Mouse (Mus musculus) liver, embryonic 12.5 days (tissue): ENCODE results near the gene Duoxa2. TPM values are rescaled to one million over a fixed set of nuclear protein-coding genes. Genes with fewer than 3 reads are reported as not detected.
"Not testable (repeated sequence)": the region's sequence is repeated elsewhere in the genome, so short reads cannot be mapped to it uniquely, and the experiment has no call there.

Experiments
- ATAC-seq: fragments of 200-750 bp; cut with Nextera tagmentation; 2 replicates; pipeline ENCODE4 v1.8.0; 2017; ENCODE audit warnings: moderate number of reproducible peaks, mild to moderate bottlenecking, moderate library complexity
- H3K27ac ChIP-seq: fragments of 300-500 bp; sonication (generic); 2 replicates; pipeline ENCODE4 v1.5.1; 2016; ENCODE audit warnings: mild to moderate bottlenecking
- H3K27me3 ChIP-seq: fragments of 300-500 bp; sonication (generic); replicated peaks from 2 replicates; pipeline ENCODE4 v1.6.1; 2016; ENCODE audit warnings: mild to moderate bottlenecking, moderate library complexity
- H3K36me3 ChIP-seq: fragments of 300-500 bp; sonication (generic); 2 replicates; pipeline ENCODE4 v1.6.1; 2016; ENCODE audit warnings: mild to moderate bottlenecking, moderate library complexity
- H3K4me1 ChIP-seq: fragments of 300-500 bp; sonication (generic); 2 replicates; pipeline ENCODE4 v1.6.1; 2016
- H3K4me2 ChIP-seq: fragments of 300-500 bp; sonication (generic); 2 replicates; pipeline ENCODE4 v1.6.1; 2016; ENCODE audit warnings: mild to moderate bottlenecking, moderate library complexity
- H3K4me3 ChIP-seq: fragments of 300-500 bp; sonication (generic); 2 replicates; pipeline ENCODE4 v1.5.1; 2016; ENCODE audit warnings: mild to moderate bottlenecking, moderate library complexity
- H3K9ac ChIP-seq: fragments of 300-500 bp; sonication (generic); 2 replicates; pipeline ENCODE4 v1.6.1; 2016; ENCODE audit warnings: mild to moderate bottlenecking, moderate library complexity
- H3K9me3 ChIP-seq: fragments of 300-500 bp; sonication (generic); replicated peaks from 2 replicates; pipeline ENCODE4 v1.6.1; 2016; ENCODE audit warnings: mild to moderate bottlenecking, moderate library complexity
- WGBS: fragments of 180-500 bp; shearing (Covaris S2); methylation state at CpG from one replicate; pipeline ENCODE4 v1.1.7; 2016; ENCODE audit not compliant: insufficient replicate concordance; 5-methylcytosine and 5-hydroxymethylcytosine counted together
- polyA plus RNA-seq: library from polyadenylated mRNA; unstranded; fragments of >200 nt; fragmentation: Nextera tagmentation; extraction: Ambion mirVana; gene quantifications from 2 replicates; pipeline ENCODE4 v1.2.1, GENCODE M21; 2016

Duoxa2 gene
- polyA plus RNA-seq, 1 experiment from 2014 or later, result not detected

DNA sequence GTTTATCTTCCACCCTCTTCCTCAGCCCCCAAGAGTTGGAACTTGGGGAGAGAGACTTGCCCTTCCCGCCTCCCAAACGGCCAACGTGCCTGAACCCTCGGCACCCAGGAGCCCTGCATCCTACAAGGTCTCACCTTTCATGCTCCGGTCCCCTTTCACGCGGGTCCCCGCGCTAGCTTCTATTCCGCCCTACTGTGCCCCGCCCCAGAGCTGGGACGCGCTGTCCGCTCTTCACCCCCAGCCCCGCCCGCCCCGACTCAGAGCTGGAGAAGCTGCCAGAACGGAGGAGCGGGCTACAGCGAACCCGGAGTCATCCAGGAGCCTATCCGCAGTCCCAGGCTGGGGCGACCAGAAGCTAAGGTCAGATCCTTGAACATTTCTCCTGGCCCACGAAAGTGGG is 14.8 kb downstream of the Duoxa2 start, which contains the start of gene Duoxa1:
Duoxa1 (minus strand) TSS at position 195 of the 400 bp plus-strand sequence.
- Histone ChIP-seq H3K4me2 (peak within 1 kb of the TSS; percentile 45), H3K9me3 (no peaks in the 10 kb centered on the region), H3K27ac (no peak within 1 kb of the TSS), H3K36me3 (no peaks in the 10 kb centered on the region), H3K27me3 (peaks cover 95% of the 10 kb centered on the region), H3K4me1 (no peaks in the 10 kb centered on the region; the same call in 1 of the 2 replicates), H3K4me3 (0 out of 2 replicates have a peak within 1 kb of the TSS, but pooled peaks have one; percentile 8), H3K9ac (no peak within 1 kb of the TSS)
- ATAC-seq, result no peak
- 5% methylated on average over 24 of the region's 24 CpGs for WGBS

DNA sequence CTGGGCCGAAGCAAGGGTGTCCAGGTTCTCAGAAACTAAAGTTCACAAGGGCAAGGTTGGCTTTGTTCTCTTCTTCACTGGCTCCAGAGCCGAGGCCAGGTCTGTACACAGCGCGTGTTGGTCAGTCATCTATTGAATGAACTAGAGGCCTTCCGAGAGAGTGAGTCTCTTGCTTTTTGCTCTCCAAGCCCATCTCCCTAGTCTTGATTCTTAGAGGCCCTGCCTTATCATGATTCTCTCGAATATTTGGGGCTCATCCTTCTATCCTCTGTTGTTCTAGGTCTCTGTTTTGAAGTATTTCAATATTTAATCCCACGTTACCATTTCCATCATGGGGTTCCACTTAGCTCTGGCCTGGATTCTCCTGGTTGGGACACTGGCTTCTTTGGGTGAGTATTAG is 16.7 kb downstream of the Duoxa2 start, which contains the start of gene Duox1:
Duox1 (plus strand) TSS at position 301 of the 400 bp plus-strand sequence.
- Histone ChIP-seq H3K4me3 (no peak within 1 kb of the TSS), H3K4me1 (no peaks in the 10 kb centered on the region; the same call in 1 of the 2 replicates), H3K36me3 (no peaks in the 10 kb centered on the region), H3K4me2 (no peak within 1 kb of the TSS), H3K9ac (no peak within 1 kb of the TSS), H3K27me3 (peaks cover 87% of the 10 kb centered on the region), H3K9me3 (no peaks in the 10 kb centered on the region), H3K27ac (no peak within 1 kb of the TSS)
- WGBS, result 69% methylated on average over 7 of the region's 7 CpGs
- no peak for ATAC-seq

DNA sequence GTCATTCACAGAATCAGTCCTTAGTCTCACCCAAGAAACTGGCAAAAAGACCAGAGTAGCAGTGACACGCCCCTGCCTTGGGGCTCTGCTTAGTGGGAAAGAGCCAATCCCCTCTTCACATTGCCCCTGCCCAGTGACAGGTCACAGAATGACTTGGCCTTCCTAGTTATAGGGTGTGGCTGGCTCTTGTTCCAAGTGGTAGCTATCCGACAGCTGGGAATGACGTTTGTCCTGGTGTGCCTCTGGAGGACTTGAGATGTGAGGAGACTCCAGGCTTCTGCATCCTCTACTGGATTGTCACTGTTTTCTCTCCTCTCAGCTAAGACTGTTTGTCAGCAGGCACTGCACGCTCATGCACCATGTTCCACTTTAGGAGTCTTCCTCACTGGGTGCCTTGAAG is 18.7 kb downstream of the Duoxa2 start:
- H3K27ac ChIP-seq, result no peak overlapping the region
- 64% methylated on average over 4 of the region's 4 CpGs for WGBS
- no peaks in the 10 kb centered on the region for H3K36me3 ChIP-seq
- peaks cover 68% of the 10 kb centered on the region for H3K27me3 ChIP-seq
- H3K4me1 ChIP-seq, result no peaks in the 10 kb centered on the region; the same call in 1 of the 2 replicates
- H3K9me3 ChIP-seq, result no peaks in the 10 kb centered on the region
- no peak overlapping the region for H3K9ac ChIP-seq
- no peak overlapping the region for H3K4me2 ChIP-seq
- ATAC-seq, result no peak
- H3K4me3 ChIP-seq, result no peak overlapping the region

DNA sequence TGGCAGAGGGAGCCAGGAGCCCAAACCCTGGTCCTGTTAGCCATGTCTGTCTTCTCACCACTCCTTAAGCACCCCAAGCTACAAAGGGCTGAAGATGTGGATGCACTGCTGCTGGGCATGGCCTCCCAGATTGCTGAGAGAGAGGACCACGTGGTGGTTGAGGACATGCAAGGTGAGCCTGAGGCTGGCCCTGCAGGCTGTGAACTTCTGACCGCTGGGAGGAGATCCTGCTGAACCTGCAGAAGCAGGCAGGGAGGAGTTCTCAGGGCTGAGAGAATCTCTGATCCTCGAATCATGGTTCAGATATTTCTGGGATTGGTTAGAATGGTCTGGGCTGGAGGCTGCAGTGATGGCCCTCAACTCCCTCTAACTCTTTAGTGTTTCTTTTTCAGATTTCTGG is 25.3 kb downstream of the Duoxa2 start:
- WGBS, result 32% methylated on average over 3 of the region's 3 CpGs

DNA sequence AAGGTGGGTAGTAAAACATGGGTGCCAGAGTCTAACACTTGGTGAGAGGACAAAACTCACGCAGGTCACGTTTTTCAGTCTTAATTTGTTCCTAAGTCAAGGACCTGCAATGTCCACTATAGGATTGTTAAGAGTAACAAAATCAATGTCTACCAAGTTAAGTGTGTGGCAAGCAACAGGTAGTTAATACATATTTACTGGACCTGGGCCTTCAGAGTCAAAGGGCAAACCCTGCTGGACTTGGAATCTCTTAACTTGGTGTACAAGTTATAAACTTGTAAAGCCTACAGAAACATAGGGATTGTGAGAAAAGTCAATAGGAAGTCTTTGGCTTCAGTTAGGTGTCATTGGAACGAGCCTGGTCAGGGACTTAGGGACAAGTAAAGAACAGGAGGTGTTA is 25.9 kb downstream of the Duoxa2 start:
- Histone ChIP-seq H3K4me2 (no peak overlapping the region), H3K36me3 (no peaks in the 10 kb centered on the region), H3K27ac (no peak overlapping the region), H3K9ac (no peak overlapping the region), H3K27me3 (peaks cover 7% of the 10 kb centered on the region; the same call in 1 of the 2 replicates), H3K4me1 (no peaks in the 10 kb centered on the region), H3K9me3 (no peaks in the 10 kb centered on the region), H3K4me3 (no peak overlapping the region)
- ATAC-seq, result no peak
- 48% methylated on average over 3 of the region's 3 CpGs for WGBS

More for the DNA sequence above, 25.3 kb downstream of the Duoxa2 start:
- no peak overlapping the region for H3K4me2 ChIP-seq
- H3K4me3 ChIP-seq, result no peak overlapping the region
- no peaks in the 10 kb centered on the region for H3K4me1 ChIP-seq
- no peaks in the 10 kb centered on the region for H3K9me3 ChIP-seq
- H3K9ac ChIP-seq, result no peak overlapping the region
- H3K36me3 ChIP-seq, result no peaks in the 10 kb centered on the region
- no peak for ATAC-seq
- H3K27ac ChIP-seq, result no peak overlapping the region
- H3K27me3 ChIP-seq, result peaks cover 12% of the 10 kb centered on the region; the same call in 1 of the 2 replicates

DNA sequence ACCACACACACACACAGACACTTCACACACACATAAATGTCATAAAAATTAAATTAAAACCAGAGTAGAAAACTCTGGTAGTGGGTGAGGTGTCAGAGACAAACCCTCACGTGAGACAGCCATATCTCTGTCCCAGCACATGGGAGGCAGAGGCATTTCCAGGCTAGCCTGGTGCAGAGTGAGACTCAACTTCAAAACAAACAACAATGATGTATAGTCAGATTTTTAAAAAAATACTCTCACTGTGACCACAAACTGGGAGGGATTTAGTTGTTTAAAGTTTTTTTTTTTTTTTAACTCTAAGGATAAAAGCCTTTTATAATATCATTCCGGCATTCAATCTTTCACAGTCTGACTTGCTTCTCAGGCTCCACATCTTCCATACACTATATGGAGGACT is 26.7 kb downstream of the Duoxa2 start:
- 64% methylated on average over 2 of the region's 2 CpGs for WGBS
- Histone ChIP-seq H3K9me3 (no peaks in the 10 kb centered on the region), H3K27me3 (peaks cover 7% of the 10 kb centered on the region; the same call in 1 of the 2 replicates), H3K9ac (no peak overlapping the region), H3K4me2 (no peak overlapping the region), H3K36me3 (no peaks in the 10 kb centered on the region), H3K4me1 (no peaks in the 10 kb centered on the region), H3K4me3 (no peak overlapping the region), H3K27ac (no peak overlapping the region)
- ATAC-seq, result no peak

DNA sequence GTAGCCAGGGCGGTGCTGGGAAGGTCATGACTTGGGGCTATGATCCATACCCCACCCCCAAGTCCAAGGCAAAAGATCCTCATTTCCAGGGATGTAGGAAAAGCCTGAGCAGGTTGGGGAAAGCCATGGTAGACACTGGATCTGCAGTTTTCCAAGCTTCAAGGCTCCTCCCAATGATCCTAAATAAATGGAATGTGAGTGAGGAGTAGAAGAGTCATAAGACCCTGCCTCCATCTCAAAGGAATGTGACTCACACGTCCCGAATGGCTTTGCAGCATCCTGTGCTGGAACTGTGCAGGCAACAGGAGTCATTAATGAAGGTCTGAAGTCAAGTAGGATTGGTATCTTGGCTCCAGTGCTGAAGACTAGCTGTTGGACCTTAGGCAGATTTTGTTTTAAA is 29.3 kb downstream of the Duoxa2 start:
- 67% methylated on average over 3 of the region's 3 CpGs for WGBS
- no peaks in the 10 kb centered on the region for H3K4me1 ChIP-seq
- H3K9me3 ChIP-seq, result no peaks in the 10 kb centered on the region
- ATAC-seq, result no peak
- no peak overlapping the region for H3K27ac ChIP-seq
- H3K4me3 ChIP-seq, result no peak overlapping the region
- H3K9ac ChIP-seq, result no peak overlapping the region
- H3K4me2 ChIP-seq, result no peak overlapping the region
- peaks cover 7% of the 10 kb centered on the region; the same call in 1 of the 2 replicates for H3K27me3 ChIP-seq
- H3K36me3 ChIP-seq, result no peaks in the 10 kb centered on the region

DNA sequence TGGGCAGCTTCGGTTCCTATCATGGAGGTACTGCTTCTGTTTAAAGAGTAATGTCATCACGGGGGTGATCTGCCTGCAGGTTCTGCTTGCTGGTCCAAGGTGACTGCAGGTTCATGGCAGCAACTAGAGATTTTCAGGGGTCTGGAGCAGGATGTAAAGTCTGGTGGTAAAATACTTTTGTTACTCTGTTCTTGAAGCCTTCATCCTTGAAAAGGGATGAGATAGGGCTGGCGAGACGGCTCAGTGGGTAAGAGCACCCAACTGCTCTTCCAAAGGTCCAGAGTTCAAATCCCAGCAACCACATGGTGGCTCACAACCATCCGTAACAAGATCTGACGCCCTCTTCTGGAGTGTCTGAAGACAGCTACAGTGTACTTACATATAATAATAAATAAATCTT is 31.6 kb downstream of the Duoxa2 start:
- WGBS, result 63% methylated on average over 6 of the region's 6 CpGs
- not testable (repeated sequence) for H3K4me3 ChIP-seq, H3K27me3 ChIP-seq, H3K9me3 ChIP-seq, H3K36me3 ChIP-seq, H3K9ac ChIP-seq, H3K4me1 ChIP-seq, H3K27ac ChIP-seq, H3K4me2 ChIP-seq, ATAC-seq

DNA sequence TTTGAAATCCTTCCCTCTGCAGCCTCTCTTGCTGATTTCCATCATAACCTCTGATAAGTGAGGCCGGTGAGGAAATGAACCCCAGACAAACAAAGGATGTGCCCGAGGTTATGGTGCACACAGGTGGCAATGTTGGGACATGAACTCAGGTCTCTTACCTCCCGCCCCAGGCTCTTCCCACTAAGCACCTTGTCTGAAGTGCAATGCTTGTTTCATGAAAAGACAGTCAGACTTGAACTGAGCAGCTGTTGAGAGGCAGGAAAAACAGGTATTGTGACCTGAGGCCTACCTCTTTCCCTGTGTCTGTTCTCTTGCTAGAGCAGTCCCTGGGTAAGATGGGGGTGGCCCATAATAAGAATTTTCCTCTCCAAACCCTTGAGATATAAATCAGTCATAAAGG is 33.5 kb downstream of the Duoxa2 start:
- no peak for ATAC-seq
- H3K27ac ChIP-seq, result no peak overlapping the region
- H3K9me3 ChIP-seq, result no peaks in the 10 kb centered on the region
- 75% methylated on average over 3 of the region's 3 CpGs for WGBS
- no peaks in the 10 kb centered on the region for H3K36me3 ChIP-seq
- H3K4me1 ChIP-seq, result no peaks in the 10 kb centered on the region
- no peak overlapping the region for H3K4me2 ChIP-seq
- H3K4me3 ChIP-seq, result no peak overlapping the region
- H3K27me3 ChIP-seq, result peaks cover 26% of the 10 kb centered on the region
- no peak overlapping the region for H3K9ac ChIP-seq

DNA sequence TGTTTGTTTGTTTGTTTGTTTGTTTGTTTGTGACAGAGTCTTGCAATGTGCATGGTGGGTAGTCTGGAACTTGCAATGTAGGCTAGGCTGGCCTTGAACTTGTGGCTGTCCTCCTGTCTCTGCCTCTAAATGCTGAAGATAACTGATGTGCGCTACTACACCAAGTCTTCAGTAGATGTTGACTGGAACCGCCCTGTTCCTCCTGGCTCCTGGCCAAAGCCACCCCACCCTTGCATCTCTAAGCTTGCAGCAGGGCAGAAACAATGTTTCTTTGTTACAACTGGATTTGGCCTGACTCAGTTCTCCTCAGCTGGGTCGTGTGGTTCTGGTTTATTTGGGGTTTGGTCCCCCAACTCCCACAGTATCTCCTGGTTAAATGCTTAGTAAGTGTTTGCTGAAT is 35.5 kb downstream of the Duoxa2 start:
- no peaks in the 10 kb centered on the region for H3K36me3 ChIP-seq
- no peak overlapping the region for H3K4me3 ChIP-seq
- H3K9ac ChIP-seq, result no peak overlapping the region
- H3K27me3 ChIP-seq, result peaks cover 37% of the 10 kb centered on the region
- WGBS, result 54% methylated on average over 3 of the region's 3 CpGs
- no peaks in the 10 kb centered on the region for H3K4me1 ChIP-seq
- no peak for ATAC-seq
- no peak overlapping the region for H3K27ac ChIP-seq
- H3K4me2 ChIP-seq, result no peak overlapping the region
- no peaks in the 10 kb centered on the region for H3K9me3 ChIP-seq

DNA sequence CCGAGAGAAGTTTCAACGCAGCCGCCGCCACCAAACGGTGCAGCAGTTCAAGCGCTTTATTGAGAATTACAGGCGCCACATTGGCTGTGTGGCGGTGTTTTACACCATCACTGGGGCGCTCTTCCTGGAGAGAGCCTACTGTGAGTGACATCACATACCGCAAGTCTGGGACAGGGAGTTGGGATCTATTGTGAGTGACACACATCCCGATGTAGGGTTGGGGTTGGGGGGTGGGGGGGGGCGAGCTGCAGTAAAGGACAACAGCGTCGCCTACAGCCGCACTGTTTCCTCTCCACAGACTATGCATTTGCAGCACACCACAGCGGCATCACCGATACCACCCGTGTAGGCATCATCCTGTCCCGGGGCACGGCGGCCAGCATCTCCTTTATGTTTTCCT is 38.6 kb downstream of the Duoxa2 start:
- Histone ChIP-seq H3K27ac (no peak overlapping the region), H3K9ac (no peak overlapping the region), H3K4me3 (no peak overlapping the region), H3K36me3 (no peaks in the 10 kb centered on the region), H3K4me1 (no peaks in the 10 kb centered on the region), H3K9me3 (no peaks in the 10 kb centered on the region), H3K4me2 (no peak overlapping the region), H3K27me3 (peaks cover 46% of the 10 kb centered on the region)
- ATAC-seq, result no peak
- WGBS, result 45% methylated on average over 21 of the region's 21 CpGs

DNA sequence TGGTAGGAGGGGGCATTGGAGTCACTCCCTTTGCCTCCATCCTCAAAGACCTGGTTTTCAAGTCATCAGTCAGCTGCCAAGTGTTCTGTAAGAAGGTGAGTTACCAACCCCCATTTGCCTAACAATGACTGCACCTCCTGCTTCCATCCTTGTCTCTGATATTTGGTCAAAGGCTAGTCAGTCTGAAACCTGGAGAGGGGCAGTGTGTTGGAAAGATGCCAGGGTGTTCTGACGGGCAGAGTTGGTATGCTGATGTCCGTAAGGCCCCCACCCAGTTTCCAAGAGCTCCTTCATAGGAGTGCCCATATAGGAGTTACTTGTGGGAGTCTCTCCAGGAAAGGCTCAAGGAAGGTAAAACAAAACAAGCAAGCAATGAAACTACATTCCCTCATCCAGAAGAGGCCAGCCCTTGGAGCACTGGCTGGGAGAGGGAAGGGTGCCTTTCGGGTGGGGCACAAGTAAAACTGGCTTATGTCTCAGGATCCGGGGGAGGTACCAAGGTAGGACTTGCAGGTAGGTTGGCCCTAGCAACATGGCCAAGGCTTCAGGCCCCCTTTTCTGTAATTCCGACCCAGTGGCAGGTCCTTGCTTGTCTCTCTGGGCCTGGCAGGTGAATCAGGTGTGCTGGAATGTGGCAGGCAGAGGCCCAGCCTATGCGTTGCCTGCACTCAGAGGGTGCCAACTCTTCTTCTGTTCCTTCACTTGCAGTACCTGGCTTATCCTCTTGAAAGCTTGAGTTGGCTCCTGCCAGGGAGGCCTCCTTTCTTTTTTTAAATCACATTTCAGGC is 46.6 kb downstream of the Duoxa2 start:
- Histone ChIP-seq H3K9ac (no peak overlapping the region), H3K27ac (no peak overlapping the region), H3K27me3 (peaks cover 18% of the 10 kb centered on the region), H3K4me1 (peaks cover 22% of the 10 kb centered on the region), H3K36me3 (no peaks in the 10 kb centered on the region), H3K9me3 (no peaks in the 10 kb centered on the region), H3K4me3 (no peak overlapping the region), H3K4me2 (no peak overlapping the region)
- 72% methylated on average over 6 of the region's 6 CpGs for WGBS
- ATAC-seq, result no peak
